Comparison of ENCODE assay signal across 28 mouse cellular contexts in the genomic region with DNA sequence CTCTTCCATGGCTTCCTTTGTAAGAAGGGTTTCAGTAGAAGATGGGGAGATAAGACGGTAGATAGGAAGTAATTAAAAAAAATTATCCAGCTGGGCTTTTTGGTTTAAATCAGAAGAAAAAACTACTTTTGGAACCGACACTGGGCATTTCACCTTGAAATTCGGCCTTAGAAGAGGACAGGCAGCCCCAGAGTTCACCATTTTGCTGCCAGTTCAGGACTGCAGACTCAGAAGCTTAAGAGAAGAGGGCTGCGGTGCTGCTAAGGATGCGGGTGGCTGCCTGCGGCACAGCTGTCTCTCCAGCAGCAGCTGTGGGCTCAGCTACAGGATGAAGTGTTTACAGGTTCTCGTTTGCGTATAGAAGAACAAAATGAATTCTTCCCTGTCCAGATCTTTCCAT. TPM values are rescaled to one million over a fixed set of nuclear protein-coding genes. Genes with fewer than 3 reads are reported as not detected.
DNase-seq lines count a peak whose midpoint lies in the region; ATAC-seq and TF ChIP-seq lines count a peak whose summit lies in the region.
"Had no signal": no experiment of that assay in that cellular context is flagged by ENCODE, and none has a peak within 500 bp of the region (broad histone marks: within the 10 kb centered on the region; RNA-seq: fewer than 3 reads in every experiment).

No protein-coding gene starts in this region.

- no peaks in the 10 kb centered on the region for H3K9me3 ChIP-seq in embryonic facial prominence, embryonic 14.5 days (ENCODE audit: control insufficient read depth, low read length)
- no peaks in the 10 kb centered on the region for H3K9me3 ChIP-seq in embryonic facial prominence, embryonic 10.5 days
- H3K9me3 ChIP-seq in liver, embryonic 12.5 days (replicated peaks) = no peaks in the 10 kb centered on the region
- H3K9me3 ChIP-seq: embryonic facial prominence, embryonic 15.5 days; heart, embryonic 10.5 days; heart, embryonic 13.5 days had no signal

- no peak overlapping the region for H3K4me2 ChIP-seq in embryonic facial prominence, embryonic 14.5 days (ENCODE audit: low read depth, low read length)
- H3K4me2 ChIP-seq in liver, embryonic 12.5 days = 0 out of 2 replicates have a peak overlapping the region, but pooled peaks have one; percentile 8
- H3K4me2 ChIP-seq: embryonic facial prominence, embryonic 15.5 days; heart, embryonic 13.5 days; hindbrain, embryonic 14.5 days had no signal

- no peak overlapping the region for H3K27ac ChIP-seq in embryonic facial prominence, embryonic 14.5 days (replicated peaks; ENCODE audit: low read depth, low read length)
- no peak overlapping the region for H3K27ac ChIP-seq in embryonic facial prominence, embryonic 10.5 days (replicated peaks)
- no peak overlapping the region for H3K27ac ChIP-seq in liver, embryonic 12.5 days
- H3K27ac ChIP-seq: embryonic facial prominence, embryonic 15.5 days; gastrocnemius, adult 2 months; heart, embryonic 10.5 days; heart, embryonic 13.5 days; hindbrain, embryonic 14.5 days; hindbrain, postnatal 0 days had no signal

- H3K4me1 ChIP-seq in embryonic facial prominence, embryonic 14.5 days (ENCODE audit: control insufficient read depth, insufficient read depth, low read length) = no peaks in the 10 kb centered on the region
- H3K4me1 ChIP-seq in embryonic facial prominence, embryonic 10.5 days = no peaks in the 10 kb centered on the region
- peaks cover 60% of the 10 kb centered on the region for H3K4me1 ChIP-seq in liver, embryonic 12.5 days
- H3K4me1 ChIP-seq: embryonic facial prominence, embryonic 15.5 days; heart, embryonic 10.5 days had no signal

- no peak overlapping the region for H3K4me3 ChIP-seq in embryonic facial prominence, embryonic 14.5 days (ENCODE audit: low read depth, low read length)
- no peak overlapping the region for H3K4me3 ChIP-seq in embryonic facial prominence, embryonic 10.5 days
- H3K4me3 ChIP-seq in liver, embryonic 12.5 days = no peak overlapping the region
- H3K4me3 ChIP-seq: embryonic facial prominence, embryonic 15.5 days; gastrocnemius, adult 2 months; heart, embryonic 10.5 days; heart, embryonic 13.5 days had no signal

- H3K9ac ChIP-seq in embryonic facial prominence, embryonic 14.5 days (ENCODE audit: low read depth, low read length) = no peak overlapping the region
- no peak overlapping the region for H3K9ac ChIP-seq in liver, embryonic 12.5 days
- H3K9ac ChIP-seq: embryonic facial prominence, embryonic 15.5 days; forebrain, postnatal 0 days; heart, embryonic 13.5 days; hindbrain, embryonic 14.5 days had no signal

- peak; percentile 26 for DNase-seq in adrenal gland, adult 2 months
- no peak for DNase-seq in adrenal gland, adult 8-10 months
- peak; percentile 14 for DNase-seq in embryonic facial prominence, embryonic 14.5 days (ENCODE audit: low spot score)
- DNase-seq in embryonic facial prominence, embryonic 10.5 days (ENCODE audit: low spot score) = no peak
- no peak for DNase-seq in liver
- DNase-seq in brain, embryonic 14.5 days (ENCODE audit: low read depth) = peak; percentile 9
- DNase-seq: cerebellum, adult 11 months; cerebellum, adult 8-10 months; cerebellum, postnatal 10 days; cerebellum, postnatal 36 days; embryo, embryonic 11 days; forebrain, postnatal 0 days; gastrocnemius, adult 2 months; gastrocnemius, postnatal 14 days; heart, adult 18-20 months; heart, postnatal 14 days; heart, postnatal 4 days; kidney, adult 18-20 months had no signal

- 66% methylated on average over 8 of the region's 8 CpGs for WGBS in embryonic facial prominence, embryonic 14.5 days
- WGBS in embryonic facial prominence, embryonic 10.5 days = 81% methylated on average over 8 of the region's 8 CpGs
- WGBS in liver, embryonic 12.5 days (ENCODE audit: insufficient replicate concordance) = 76% methylated on average over 8 of the region's 8 CpGs

- no peaks in the 10 kb centered on the region for H3K36me3 ChIP-seq in embryonic facial prominence, embryonic 14.5 days (ENCODE audit: control insufficient read depth, insufficient read depth, low read length)
- H3K36me3 ChIP-seq in embryonic facial prominence, embryonic 10.5 days (replicated peaks) = no peaks in the 10 kb centered on the region
- peaks cover 38% of the 10 kb centered on the region for H3K36me3 ChIP-seq in liver, embryonic 12.5 days
- H3K36me3 ChIP-seq: embryonic facial prominence, embryonic 15.5 days; heart, embryonic 10.5 days; heart, embryonic 13.5 days had no signal

- TF ChIP-seq CTCF in brain, embryonic 14.5 days (IDR thresholded peaks at IDR 0.05; ENCODE audit: borderline replicate concordance, extremely low read depth, insufficient read depth, insufficient read length) = no peak

- no peak for TF ChIP-seq POLR2A in brain, embryonic 14.5 days (IDR thresholded peaks at IDR 0.05; ENCODE audit: borderline replicate concordance, extremely low read depth, insufficient read depth, insufficient read length, poor library complexity, severe bottlenecking)

- H3K27me3 ChIP-seq in embryonic facial prominence, embryonic 14.5 days (replicated peaks; ENCODE audit: control insufficient read depth, insufficient read depth, low read length) = no peaks in the 10 kb centered on the region
- no peaks in the 10 kb centered on the region for H3K27me3 ChIP-seq in embryonic facial prominence, embryonic 10.5 days (replicated peaks; ENCODE audit: low read depth, poor library complexity, severe bottlenecking)
- H3K27me3 ChIP-seq in liver, embryonic 12.5 days (replicated peaks) = no peaks in the 10 kb centered on the region
- H3K27me3 ChIP-seq: embryonic facial prominence, embryonic 15.5 days; heart, embryonic 13.5 days had no signal

- ATAC-seq in embryonic facial prominence, embryonic 14.5 days (ENCODE audit: low read depth) = no peak
- ATAC-seq in liver, embryonic 12.5 days = no peak
- ATAC-seq: CD4-positive, CD25-positive, alpha-beta regulatory T cell, adult 4 months; forebrain, embryonic 14.5 days; forebrain, postnatal 0 days; hindbrain, postnatal 0 days; inflammation-experienced regulatory T-cells, adult 6 months; intestine, embryonic 16.5 days had no signal

RNA-seq across cellular contexts. Expression of a gene that starts 20.2 kb away (rescaled TPM):
- total RNA-seq in adrenal gland, adult 2 months (2021) = 10 to 100 TPM; 52.9 to 69.4 TPM
- polyA plus RNA-seq in adrenal gland, adult 2 months (2012; rRNA removed) = 81.0 and 98.0 TPM in 2 replicates
- 10 to 100 TPM; 73.0 to 96.4 (median 81.4) TPM for total RNA-seq in adrenal gland, adult 8-10 months (2022)
- polyA plus RNA-seq in embryonic facial prominence, embryonic 14.5 days (2014; fragmentation: Nextera tagmentation; extraction: Ambion mirVana) = 31.8 and 32.1 TPM in 2 replicates
- 24.7 and 26.5 TPM in 2 replicates for polyA plus RNA-seq in embryonic facial prominence, embryonic 10.5 days (2016; fragmentation: Nextera tagmentation; extraction: Ambion mirVana)
- polyA plus RNA-seq in liver, embryonic 12.5 days (2016; fragmentation: Nextera tagmentation; extraction: Ambion mirVana) = 85.2 and 94.3 TPM in 2 replicates
- polyA plus RNA-seq in brain, embryonic 14.5 days (2012; rRNA removed) = 166 and 169 TPM in 2 replicates

Comparison
In these comparisons a context has a peak if more than half of its experiments do, and no peak if none do; other contexts are left out.
1. DNase-seq: peak in adrenal gland, adult 2 months (single experiment), embryonic facial prominence, embryonic 14.5 days (single experiment) and brain, embryonic 14.5 days (single experiment); none in adrenal gland, adult 8-10 months (single experiment), embryonic facial prominence, embryonic 10.5 days (single experiment) and liver (single experiment).